11 mouse cellular contexts compared by ENCODE assay signal in genomic region chr10:114805884-114806283, GRCm38 (mm10). TPM values are rescaled to one million over a fixed set of nuclear protein-coding genes. Genes with fewer than 3 reads are reported as not detected.
A peak's percentile ranks its signal among the peaks of the same experiment; 100 is the strongest.
DNase-seq lines count a peak whose midpoint lies in the region; ATAC-seq and TF ChIP-seq lines count a peak whose summit lies in the region.
"Had no signal": no experiment of that assay in that cellular context is flagged by ENCODE, and none has a peak within 500 bp of the region (broad histone marks: within the 10 kb centered on the region; RNA-seq: fewer than 3 reads in every experiment).

No protein-coding gene starts in this region.

- TF ChIP-seq CTCF in lung, embryonic 14.5 days (IDR thresholded peaks at IDR 0.05; ENCODE audit: low read depth) = peak; percentile 48

- no peak for ATAC-seq in lung, embryonic 14.5 days (ENCODE audit: insufficient read depth)

- H3K27ac ChIP-seq in lung, embryonic 14.5 days (ENCODE audit: low read depth) = no peak overlapping the region
- no peak overlapping the region for H3K27ac ChIP-seq in limb, embryonic 10.5 days
- H3K27ac ChIP-seq: macrophage had no signal

- H3K36me3 ChIP-seq in lung, embryonic 14.5 days (ENCODE audit: insufficient read depth) = no peaks in the 10 kb centered on the region
- H3K36me3 ChIP-seq in limb, embryonic 10.5 days = no peaks in the 10 kb centered on the region

- no peaks in the 10 kb centered on the region for H3K9me3 ChIP-seq in lung, embryonic 14.5 days (ENCODE audit: low read depth, low read length)
- H3K9me3 ChIP-seq in limb, embryonic 10.5 days (replicated peaks) = no peaks in the 10 kb centered on the region

- no peak overlapping the region for H3K4me2 ChIP-seq in lung, embryonic 14.5 days

- WGBS in lung, embryonic 14.5 days = 40% methylated on average over 3 of the region's 3 CpGs
- WGBS in limb, embryonic 10.5 days = 35% methylated on average over 3 of the region's 3 CpGs

- H3K27me3 ChIP-seq in lung, embryonic 14.5 days (ENCODE audit: insufficient read depth, low read length) = peaks cover 31% of the 10 kb centered on the region
- H3K27me3 ChIP-seq in limb, embryonic 10.5 days (ENCODE audit: low read depth, poor library complexity, severe bottlenecking) = peaks cover 37% of the 10 kb centered on the region

- H3K9ac ChIP-seq in lung, embryonic 14.5 days = no peak overlapping the region

- peak; percentile 22 for DNase-seq in gastrocnemius, postnatal 10 days
- DNase-seq in gastrocnemius, adult 18-20 months (ENCODE audit: low spot score) = no peak
- peak; percentile 22 for DNase-seq in lung, embryonic 14.5 days
- DNase-seq in lung, postnatal 14 days = no peak
- peak; percentile 32 for DNase-seq in cerebellum, adult 11-12 months
- peak; percentile 52 for DNase-seq in limb, embryonic 10.5 days (ENCODE audit: low spot score)
- no peak for DNase-seq in frontal cortex, postnatal 36 days (ENCODE audit: low spot score in 2 of 2)
- no peak for DNase-seq in kidney, postnatal 14 days
- DNase-seq: right cerebral cortex, postnatal 25 days had no signal

- H3K4me1 ChIP-seq in lung, embryonic 14.5 days (ENCODE audit: insufficient read depth) = no peaks in the 10 kb centered on the region
- peaks cover 17% of the 10 kb centered on the region for H3K4me1 ChIP-seq in limb, embryonic 10.5 days

- H3K4me3 ChIP-seq in lung, embryonic 14.5 days (ENCODE audit: low read depth, low read length) = no peak overlapping the region
- H3K4me3 ChIP-seq in limb, embryonic 10.5 days = no peak overlapping the region

RNA-seq across cellular contexts. Expression of gene Trhde, which starts 3.8 kb away (rescaled TPM):
- total RNA-seq in gastrocnemius, postnatal 10 days (2021) = 1 to 10 TPM in 1 of 2 experiments, under 1 TPM in 1; 0.63 to 1.0 TPM
- total RNA-seq in gastrocnemius, adult 18-20 months (2021) = under 1 TPM; 0.28 to 0.37 TPM
- polyA plus RNA-seq in lung, embryonic 14.5 days (2014; fragmentation: Nextera tagmentation; extraction: Ambion mirVana) = 0.07 TPM in 2 replicates
- polyA plus RNA-seq in limb, embryonic 10.5 days (2016; fragmentation: Nextera tagmentation; extraction: Ambion mirVana) = 0.18 and 0.26 TPM in 2 replicates
- total RNA-seq: ES-E14 had no signal
- polyA plus RNA-seq: macrophage had no signal

Comparison
In these comparisons a context has a peak if more than half of its experiments do, and no peak if none do; other contexts are left out.
1. DNase-seq: peak in gastrocnemius, postnatal 10 days (single experiment), lung, embryonic 14.5 days (single experiment), cerebellum, adult 11-12 months (single experiment) and limb, embryonic 10.5 days (single experiment); none in gastrocnemius, adult 18-20 months (single experiment), lung, postnatal 14 days (single experiment), frontal cortex, postnatal 36 days (0 of 2) and kidney, postnatal 14 days (single experiment).